Mouse (Mus musculus) CH12.LX (cell line): ENCODE results near the gene Frs3. TPM values are rescaled to one million over a fixed set of nuclear protein-coding genes. Genes with fewer than 3 reads are reported as not detected.

ENCODE experiments used
- DNase-seq: peaks from one replicate; pipeline ENCODE4 v3.0.0-alpha.2; 2013; ENCODE audit errors: extremely low read depth
- H3K27ac ChIP-seq: 2 replicates; pipeline ENCODE4 v1.5.1; 2012; ENCODE audit warnings: low read depth, mild to moderate bottlenecking, control low read depth, moderate library complexity; ENCODE audit not compliant: insufficient read depth
- H3K27me3 ChIP-seq: replicated peaks from 2 replicates; pipeline ENCODE3; 2012; ENCODE audit warnings: inconsistent platforms
- H3K36me3 ChIP-seq, 2 experiments: replicated peaks in 1 of 2; 2 replicates each; pipeline versions ENCODE3 to v1.6.1; 2012; ENCODE audit warnings: inconsistent platforms in 1 of 2, low read length in 1 of 2, mild to moderate bottlenecking in 1 of 2, mixed read lengths in 1 of 2, moderate library complexity in 1 of 2; ENCODE audit not compliant: control insufficient read depth in 1 of 2, insufficient read depth in 1 of 2
- H3K4me1 ChIP-seq, 2 experiments: 2 replicates each; pipeline ENCODE4 v1.6.1; 2012; ENCODE audit warnings: inconsistent platforms in 1 of 2, moderate library complexity in 1 of 2; ENCODE audit not compliant: insufficient read depth in 2 of 2, control insufficient read depth in 1 of 2
- H3K4me2 ChIP-seq: 2 replicates; pipeline ENCODE4 v1.6.1; 2012; ENCODE audit warnings: low read depth, mild to moderate bottlenecking, control low read depth; ENCODE audit not compliant: poor library complexity, insufficient read depth, severe bottlenecking
- H3K4me3 ChIP-seq, 3 experiments: fragments of 150-350 bp in 1 of 3; sonication (generic) in 1 of 3; replicated peaks in 1 of 3; 2 replicates each; pipeline versions ENCODE3 to v1.5.1; 2011 to 2012; ENCODE audit warnings: low read depth in 2 of 3, low read length in 2 of 3, mild to moderate bottlenecking in 2 of 3, moderate library complexity in 2 of 3, control low read depth in 1 of 3, improper control_type of control experiment in 1 of 3, inconsistent platforms in 1 of 3, mixed read lengths in 1 of 3; ENCODE audit not compliant: poor library complexity in 1 of 3
- H3K79me2 ChIP-seq: replicated peaks from 2 replicates; pipeline ENCODE4 v1.6.1; 2012; ENCODE audit warnings: mild to moderate bottlenecking, moderate library complexity; ENCODE audit not compliant: control insufficient read depth, poor library complexity, insufficient read depth, severe bottlenecking; ENCODE audit errors: extremely low read depth
- H3K9ac ChIP-seq: 2 replicates; pipeline ENCODE4 v1.6.1; 2012; ENCODE audit warnings: low read depth, mild to moderate bottlenecking, control low read depth, moderate library complexity; ENCODE audit not compliant: insufficient read depth
- H3K9me3 ChIP-seq: replicated peaks from 2 replicates; pipeline ENCODE3; 2012; ENCODE audit warnings: low read length, inconsistent platforms, mixed read lengths
- BHLHE40 ChIP-seq: IDR thresholded peaks from 2 replicates; pipeline ENCODE4 v1.6.1; 2011; ENCODE audit warnings: mild to moderate bottlenecking, low read depth, low read length, improper control_type of control experiment
- CHD2 ChIP-seq: IDR thresholded peaks from 2 replicates; pipeline ENCODE4 v1.6.1; 2011; ENCODE audit warnings: low read length, improper control_type of control experiment
- CTCF ChIP-seq, 2 experiments: IDR thresholded peaks in 1 of 2; conservative IDR thresholded peaks in 1 of 2; 2 replicates each; pipeline ENCODE4 v1.5.1; 2011 to 2012; ENCODE audit warnings: low read depth in 2 of 2, low read length in 2 of 2, improper control_type of control experiment in 1 of 2, inconsistent platforms in 1 of 2, mild to moderate bottlenecking in 1 of 2, moderate library complexity in 1 of 2
- ETS1 ChIP-seq: conservative IDR thresholded peaks from 2 replicates; pipeline ENCODE4 v1.6.1; 2012; ENCODE audit warnings: low read depth, mild to moderate bottlenecking, inconsistent platforms, low read length, improper control_type of control experiment, moderate library complexity
- GABPA ChIP-seq: IDR thresholded peaks from 2 replicates; pipeline ENCODE4 v1.6.1; 2012; ENCODE audit warnings: low read depth, low read length, improper control_type of control experiment, inconsistent platforms; ENCODE audit not compliant: insufficient replicate concordance
- HCFC1 ChIP-seq: IDR thresholded peaks from 2 replicates; pipeline ENCODE4 v1.6.1; 2012; ENCODE audit warnings: low read depth, mild to moderate bottlenecking, inconsistent platforms, low read length, improper control_type of control experiment
- IRF4 ChIP-seq: IDR thresholded peaks from 2 replicates; pipeline ENCODE4 v1.6.1; 2014; ENCODE audit warnings: low read depth, mild to moderate bottlenecking, inconsistent platforms, low read length, improper control_type of control experiment
- JUND ChIP-seq: conservative IDR thresholded peaks from 2 replicates; pipeline ENCODE4 v1.6.1; 2011; ENCODE audit warnings: low read depth, low read length, improper control_type of control experiment
- MXI1 ChIP-seq: IDR thresholded peaks from 2 replicates; pipeline ENCODE4 v1.6.1; 2011; ENCODE audit warnings: mild to moderate bottlenecking, low read depth, low read length, improper control_type of control experiment
- MYC ChIP-seq: IDR thresholded peaks from 2 replicates; pipeline ENCODE4 v1.6.1; 2011; ENCODE audit warnings: low read depth, mild to moderate bottlenecking, improper control_type of control experiment, low read length
- NRF1 ChIP-seq: IDR thresholded peaks from 2 replicates; pipeline ENCODE4 v1.6.1; 2014; ENCODE audit warnings: low read depth, mild to moderate bottlenecking, inconsistent platforms, low read length, improper control_type of control experiment, moderate library complexity
- PAX5 ChIP-seq: IDR thresholded peaks from 2 replicates; pipeline ENCODE4 v1.6.1; 2012; ENCODE audit warnings: low read length, inconsistent platforms, mixed read lengths
- RAD21 ChIP-seq: IDR thresholded peaks from 2 replicates; pipeline ENCODE4 v1.6.1; 2011; ENCODE audit warnings: low read depth, mild to moderate bottlenecking, low read length, improper control_type of control experiment, moderate library complexity
- SIN3A ChIP-seq: IDR thresholded peaks from 2 replicates; pipeline ENCODE4 v1.6.1; 2012; ENCODE audit warnings: low read length, improper control_type of control experiment, inconsistent platforms
- SMC3 ChIP-seq: IDR thresholded peaks from 2 replicates; pipeline ENCODE4 v1.6.1; 2011; ENCODE audit warnings: low read depth, low read length, improper control_type of control experiment
- UBTF ChIP-seq: IDR thresholded peaks from 2 replicates; pipeline ENCODE4 v1.6.1; 2012; ENCODE audit warnings: low read depth, mild to moderate bottlenecking, inconsistent platforms, low read length, improper control_type of control experiment, moderate library complexity
- ZC3H11A ChIP-seq: IDR thresholded peaks from 2 replicates; pipeline ENCODE4 v1.6.1; 2012; ENCODE audit warnings: low read depth, mild to moderate bottlenecking, inconsistent platforms, low read length, improper control_type of control experiment
- ZKSCAN1 ChIP-seq: IDR thresholded peaks from 2 replicates; pipeline ENCODE4 v1.6.1; 2012; ENCODE audit warnings: low read depth, inconsistent platforms, low read length, improper control_type of control experiment, borderline replicate concordance
- ZMIZ1 ChIP-seq: IDR thresholded peaks from 2 replicates; pipeline ENCODE4 v1.6.1; 2012; ENCODE audit warnings: low read depth, mild to moderate bottlenecking, inconsistent platforms, low read length, improper control_type of control experiment
- dilution Hi-C: fragments of 300-500 bp; cut with MboI; formaldehyde crosslinking; loops from 2 replicates; pipeline ENCODE4 v1.14.3; 2020; ENCODE audit warnings: low sequenced_read_pairs; ENCODE audit not compliant: extremely low pct_unique_long_range_greater_than_20kb, extremely low pct_ligation_motif_present
- in situ Hi-C: fragments of 300-500 bp; cut with MboI; formaldehyde crosslinking; loops from 3 replicates; pipeline ENCODE4 v1.14.3; 2019; ENCODE audit warnings: low sequenced_read_pairs, low pct_ligation_motif_present, low pct_unique_long_range_greater_than_20kb, mixed read lengths
- polyA plus RNA-seq: library from polyadenylated mRNA; unstranded; fragments of >175 nt; gene quantifications from 2 replicates; pipeline ENCODE4 v1.2.1, GENCODE M21; 2012; ENCODE audit warnings: low read depth; ENCODE audit not compliant: insufficient read length
- total RNA-seq, 2 experiments: library from RNA; depleted of rRNA; stranded (reverse); fragments of 300-350 nt in 1 of 2; fragments of >200 nt in 1 of 2; gene quantifications; 2 replicates each; pipeline ENCODE4 v1.2.3; 2012 to 2014

The Frs3 gene
- total and polyA plus RNA-seq, 3 experiments = 0.54 to 2.9 (median 0.67) TPM

DNA sequence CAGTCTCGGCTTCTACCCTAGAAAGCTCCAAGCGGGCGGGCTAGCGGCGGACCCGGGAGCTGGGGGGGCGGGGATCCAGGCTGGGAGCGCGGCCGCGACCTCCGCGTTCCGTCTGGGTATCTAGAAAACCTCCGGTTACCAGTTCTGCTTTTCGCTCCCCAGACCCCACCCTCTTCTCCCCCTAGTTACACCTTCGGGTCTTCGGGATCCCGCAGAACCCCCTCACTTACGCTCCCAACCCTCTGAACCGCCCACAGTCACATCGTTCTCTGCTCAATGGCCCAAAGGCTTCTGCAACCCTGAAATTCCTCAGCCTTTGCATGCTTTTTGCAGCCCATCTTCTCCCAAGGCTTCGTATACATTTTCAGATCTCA, 6.5 kb downstream of the Frs3 start:
- TF ChIP-seq UBTF (no peak), HCFC1 (no peak), NRF1 (no peak), MXI1 (no peak; the same call in 1 of the 2 replicates), ETS1 (no peak), SMC3 (no peak), JUND (no peak), ZMIZ1 (no peak), RAD21 (no peak)
- in situ Hi-C loops (no loop called here), dilution Hi-C loops (no loop called here)
- H3K27me3 ChIP-seq = peaks cover 71% of the 10 kb centered on the region
- H3K36me3 ChIP-seq = peaks cover 0 to 4% of the 10 kb centered on the region in 2 experiments
- no peak for DNase-seq
- H3K9me3 ChIP-seq = no peaks in the 10 kb centered on the region
- H3K4me2 ChIP-seq = peak overlapping the region; percentile 83
- H3K4me1 ChIP-seq = peaks cover 0 to 12% of the 10 kb centered on the region in 2 experiments; a peak in 2 of 4 replicates
- H3K9ac ChIP-seq = peak overlapping the region; percentile 98
- no peak overlapping the region for H3K27ac ChIP-seq
- no peaks in the 10 kb centered on the region for H3K79me2 ChIP-seq
- H3K4me3 ChIP-seq = peak overlapping the region; percentile 34 to 74 (median 61)

DNA sequence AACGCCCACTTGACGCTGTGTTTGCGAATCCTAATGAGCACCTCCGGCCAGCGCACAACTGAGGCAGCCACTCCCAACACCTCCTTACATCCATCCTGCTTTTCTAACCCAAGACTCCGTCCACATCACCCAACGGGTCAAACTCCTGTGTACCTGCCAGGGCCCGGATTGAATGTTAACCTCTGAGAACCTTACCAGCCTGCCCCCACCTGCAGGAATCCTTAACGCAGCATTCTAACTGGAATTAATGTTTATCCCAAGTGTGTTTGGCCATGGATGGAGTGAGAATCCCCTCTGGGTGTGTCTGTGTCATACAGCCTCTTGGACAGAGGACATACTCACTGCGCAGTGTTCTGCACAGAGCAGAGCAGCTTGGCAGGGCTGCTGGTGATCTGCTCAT, 9.3 kb downstream of the Frs3 start:
- no peak overlapping the region for H3K27ac ChIP-seq
- peaks cover 2 to 13% of the 10 kb centered on the region in 2 experiments for H3K36me3 ChIP-seq
- peaks cover 45% of the 10 kb centered on the region for H3K27me3 ChIP-seq
- H3K9ac ChIP-seq = no peak overlapping the region
- no peak overlapping the region for H3K4me2 ChIP-seq
- TF ChIP-seq PAX5 (no peak), NRF1 (no peak), SMC3 (no peak), IRF4 (no peak), CTCF (conservative IDR thresholded peaks at IDR 0.05 in 1 of 2, IDR thresholded peaks at IDR 0.05 in 1 of 2; ENCODE audit: low read depth in 2 of 2, low read length in 2 of 2) (no peak), GABPA (no peak)
- no peak for DNase-seq
- H3K9me3 ChIP-seq = no peaks in the 10 kb centered on the region
- H3K4me3 ChIP-seq = no peak overlapping the region
- in situ Hi-C loops (no loop called here), dilution Hi-C loops (no loop called here)
- peaks cover 0 to 8% of the 10 kb centered on the region in 2 experiments; a peak in 2 of 4 replicates for H3K4me1 ChIP-seq
- H3K79me2 ChIP-seq = no peaks in the 10 kb centered on the region

DNA sequence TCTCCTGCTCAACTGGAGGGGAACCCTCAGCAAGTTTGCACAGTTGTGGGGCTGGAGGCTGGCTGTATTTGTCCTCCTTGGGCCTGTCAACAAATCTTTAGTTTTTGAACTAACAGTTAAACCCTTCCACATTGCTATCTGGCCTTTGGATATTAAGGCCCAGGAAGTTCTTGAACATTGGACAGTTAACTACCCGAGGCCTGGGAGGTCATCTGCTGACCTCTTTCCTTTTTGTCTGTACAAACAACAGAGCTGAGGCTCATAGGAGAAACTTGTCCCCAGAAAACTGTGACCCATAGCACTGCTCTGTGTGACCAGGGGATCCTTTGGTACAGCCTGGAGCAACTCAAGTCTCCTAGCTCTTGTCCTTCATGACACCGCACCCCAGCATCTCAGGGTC, 10.2 kb downstream of the Frs3 start:
- no peak for TF ChIP-seq JUND
- TF ChIP-seq ZC3H11A = no peak
- TF ChIP-seq MYC = no peak
- no peak for TF ChIP-seq ETS1
- TF ChIP-seq ZKSCAN1 = no peak
- TF ChIP-seq CHD2 = no peak
- no peak for TF ChIP-seq PAX5
- no peak for TF ChIP-seq BHLHE40
- no peak for TF ChIP-seq SIN3A
- TF ChIP-seq, all 38 proteins: peak for 0
- in situ Hi-C loops (no loop called here), dilution Hi-C loops (no loop called here)
- Histone ChIP-seq H3K27me3 (peaks cover 37% of the 10 kb centered on the region), H3K79me2 (no peaks in the 10 kb centered on the region), H3K9ac (no peak overlapping the region), H3K4me2 (no peak overlapping the region), H3K4me1 (peaks cover 0 to 8% of the 10 kb centered on the region in 2 experiments; a peak in 2 of 4 replicates), H3K9me3 (no peaks in the 10 kb centered on the region), H3K36me3 (peaks cover 2 to 15% of the 10 kb centered on the region in 2 experiments), H3K4me3 (no peak overlapping the region), H3K27ac (no peak overlapping the region)
- no peak for DNase-seq
